Mouse (Mus musculus): ENCODE data around the gene Atrnl1. TPM values are rescaled to one million over a fixed set of nuclear protein-coding genes. Genes with fewer than 3 reads are reported as not detected.

Atrnl1 gene
- polyA plus RNA-seq, 1 experiment from 2014 or later, result 5.0 TPM

DNA sequence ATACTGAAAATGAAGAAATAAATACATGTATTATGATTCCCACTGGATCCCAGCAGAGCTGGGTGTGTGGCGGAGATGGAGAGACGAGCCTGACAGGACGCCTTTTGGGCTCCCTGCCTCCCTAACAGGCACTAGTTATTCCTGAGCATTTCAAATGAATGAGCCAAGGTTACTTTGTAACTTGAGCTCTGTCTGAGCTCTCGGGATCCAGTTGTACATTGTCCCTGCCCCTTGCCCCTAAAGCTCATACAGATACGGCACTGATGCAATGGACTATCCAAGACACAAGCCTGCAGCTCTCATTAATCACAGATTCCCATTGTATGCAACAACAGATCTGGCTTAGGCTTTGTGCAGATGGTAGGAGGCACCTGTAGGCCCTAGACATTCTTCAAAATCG, 464.4 kb downstream of the Atrnl1 start:
- H3K27ac ChIP-seq (ENCODE audit: low read depth, low read length), result no peak overlapping the region
- H3K9me3 ChIP-seq (ENCODE audit: control insufficient read depth, low read length), result no peaks in the 10 kb centered on the region
- no peaks in the 10 kb centered on the region for H3K36me3 ChIP-seq (ENCODE audit: control insufficient read depth, insufficient read depth, low read length)
- 0 out of 2 replicates have a peak, but pooled peaks cover 4% of the 10 kb centered on the region for H3K4me1 ChIP-seq (replicated peaks; ENCODE audit: control insufficient read depth, insufficient read depth, low read length)
- 56% methylated on average over 6 of the region's 6 CpGs for WGBS
- no peaks in the 10 kb centered on the region for H3K27me3 ChIP-seq (ENCODE audit: control insufficient read depth, insufficient read depth, low read length)
- no peak overlapping the region for H3K4me2 ChIP-seq (ENCODE audit: low read depth, low read length, severe bottlenecking)
- no peak overlapping the region for H3K9ac ChIP-seq (ENCODE audit: low read length)
- ATAC-seq (replicated peaks; ENCODE audit: low FRiP score) (no peak), DNase-seq (ENCODE audit: low spot score) (no peak)
- H3K4me3 ChIP-seq (ENCODE audit: low read depth, low read length), result no peak overlapping the region

DNA sequence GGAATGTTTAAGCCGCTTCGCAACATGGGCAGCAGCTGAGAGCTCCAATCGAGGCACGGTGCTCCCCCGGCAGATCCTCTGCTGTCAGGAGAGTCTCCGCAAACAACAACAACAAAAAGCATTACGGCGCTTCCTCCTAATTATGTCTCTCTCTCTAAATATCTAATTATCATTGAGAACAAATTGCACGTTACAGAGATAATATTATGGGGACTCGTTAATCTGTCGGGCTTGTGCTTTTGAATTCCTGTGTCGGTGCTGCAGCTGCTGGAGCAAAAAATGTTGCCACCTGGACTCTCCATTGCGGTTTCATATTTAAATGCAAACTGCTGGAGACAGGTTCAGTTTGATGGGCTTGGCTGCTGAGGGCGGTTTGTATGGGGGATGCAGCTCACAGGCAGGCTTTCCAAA, 466.1 kb downstream of the Atrnl1 start:
- Histone ChIP-seq H3K4me3 (ENCODE audit: low read depth, low read length) (no peak overlapping the region), H3K4me2 (ENCODE audit: low read depth, low read length, severe bottlenecking) (no peak overlapping the region), H3K27ac (ENCODE audit: low read depth, low read length) (no peak overlapping the region; the same call in 1 of the 2 replicates), H3K9me3 (ENCODE audit: control insufficient read depth, low read length) (no peaks in the 10 kb centered on the region), H3K4me1 (replicated peaks; ENCODE audit: control insufficient read depth, insufficient read depth, low read length) (0 out of 2 replicates have a peak, but pooled peaks cover 4% of the 10 kb centered on the region), H3K9ac (ENCODE audit: low read length) (no peak overlapping the region), H3K36me3 (ENCODE audit: control insufficient read depth, insufficient read depth, low read length) (no peaks in the 10 kb centered on the region), H3K27me3 (ENCODE audit: control insufficient read depth, insufficient read depth, low read length) (no peaks in the 10 kb centered on the region)
- no peak for DNase-seq (ENCODE audit: low spot score)
- 48% methylated on average over 14 of the region's 14 CpGs for WGBS
- ATAC-seq (replicated peaks; ENCODE audit: low FRiP score), result no peak

DNA sequence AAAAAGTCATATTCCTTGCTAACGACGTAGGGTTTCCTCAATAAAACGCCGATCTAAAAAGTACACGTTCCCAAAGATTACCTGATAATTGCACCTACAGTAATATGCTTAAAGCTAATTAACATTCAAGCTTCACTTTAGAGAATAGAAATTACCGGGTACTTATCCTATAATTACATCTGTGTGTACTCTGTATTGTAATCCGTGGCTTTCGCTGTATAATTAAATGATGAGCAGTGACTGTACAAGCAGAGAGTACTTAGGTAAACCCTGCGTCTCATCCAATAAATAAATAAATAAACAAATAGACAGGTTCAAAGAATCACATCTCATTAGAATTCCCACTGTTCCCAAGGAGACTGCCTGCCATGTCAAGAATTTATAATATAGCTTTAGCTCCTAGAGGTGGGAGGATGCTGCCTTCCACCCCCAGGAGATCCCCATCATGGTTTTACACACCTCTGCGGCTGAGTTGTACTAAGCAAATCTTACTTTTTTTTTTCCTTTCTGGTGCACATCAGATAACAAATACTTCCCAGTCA, 466.8 kb downstream of the Atrnl1 start:
- 70% methylated on average over 10 of the region's 10 CpGs for WGBS
- no peak overlapping the region for H3K9ac ChIP-seq (ENCODE audit: low read length)
- no peak for ATAC-seq (replicated peaks; ENCODE audit: low FRiP score)

DNA sequence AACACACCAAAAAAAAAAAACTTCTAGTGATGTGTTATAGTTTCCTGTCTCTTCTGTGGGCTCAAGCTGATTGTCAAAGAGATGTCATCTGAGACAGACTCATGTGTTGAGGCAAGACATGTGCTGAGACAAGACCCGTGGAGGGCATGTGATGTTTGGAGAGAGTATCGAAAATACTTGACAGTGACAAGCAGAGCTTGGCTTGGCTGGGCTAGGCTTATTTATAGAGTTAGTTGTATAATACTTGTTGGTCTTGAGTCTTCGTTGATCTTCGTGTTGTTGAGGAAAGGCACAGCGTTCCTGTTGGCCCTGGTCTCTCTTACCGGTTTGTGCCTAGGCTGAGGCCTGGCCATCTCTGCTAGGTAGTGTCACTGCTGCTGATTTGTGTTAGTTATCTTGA, 469.3 kb downstream of the Atrnl1 start:
- WGBS, result 98% methylated on average over 6 of the region's 6 CpGs
- H3K4me1 ChIP-seq (replicated peaks; ENCODE audit: control insufficient read depth, insufficient read depth, low read length), result 0 out of 2 replicates have a peak, but pooled peaks cover 4% of the 10 kb centered on the region
- ATAC-seq (replicated peaks; ENCODE audit: low FRiP score) (no peak), DNase-seq (ENCODE audit: low spot score) (no peak)
- H3K4me3 ChIP-seq (ENCODE audit: low read depth, low read length), result no peak overlapping the region
- no peak overlapping the region for H3K9ac ChIP-seq (ENCODE audit: low read length)
- no peaks in the 10 kb centered on the region for H3K9me3 ChIP-seq (ENCODE audit: control insufficient read depth, low read length)
- no peak overlapping the region for H3K4me2 ChIP-seq (ENCODE audit: low read depth, low read length, severe bottlenecking)
- H3K36me3 ChIP-seq (ENCODE audit: control insufficient read depth, insufficient read depth, low read length), result no peaks in the 10 kb centered on the region
- H3K27me3 ChIP-seq (ENCODE audit: control insufficient read depth, insufficient read depth, low read length), result no peaks in the 10 kb centered on the region
- no peak overlapping the region for H3K27ac ChIP-seq (ENCODE audit: low read depth, low read length)

More for the DNA sequence above, 466.8 kb downstream of the Atrnl1 start:
- Histone ChIP-seq H3K4me3 (ENCODE audit: low read depth, low read length) (no peak overlapping the region), H3K36me3 (ENCODE audit: control insufficient read depth, insufficient read depth, low read length) (no peaks in the 10 kb centered on the region), H3K4me2 (ENCODE audit: low read depth, low read length, severe bottlenecking) (no peak overlapping the region), H3K4me1 (replicated peaks; ENCODE audit: control insufficient read depth, insufficient read depth, low read length) (0 out of 2 replicates have a peak, but pooled peaks cover 4% of the 10 kb centered on the region), H3K27me3 (ENCODE audit: control insufficient read depth, insufficient read depth, low read length) (no peaks in the 10 kb centered on the region), H3K27ac (ENCODE audit: low read depth, low read length) (no peak overlapping the region), H3K9me3 (ENCODE audit: control insufficient read depth, low read length) (no peaks in the 10 kb centered on the region)
- DNase-seq (ENCODE audit: low spot score), result no peak

- DNase-seq (ENCODE audit: low spot score) (no peak), ATAC-seq (replicated peaks; ENCODE audit: low FRiP score) (no peak)
- Histone ChIP-seq H3K4me2 (ENCODE audit: low read depth, low read length, severe bottlenecking) (no peak overlapping the region), H3K4me1 (replicated peaks; ENCODE audit: control insufficient read depth, insufficient read depth, low read length) (no peaks in the 10 kb centered on the region), H3K4me3 (ENCODE audit: low read depth, low read length) (no peak overlapping the region), H3K27ac (ENCODE audit: low read depth, low read length) (no peak overlapping the region), H3K9me3 (ENCODE audit: control insufficient read depth, low read length) (no peaks in the 10 kb centered on the region), H3K36me3 (ENCODE audit: control insufficient read depth, insufficient read depth, low read length) (no peaks in the 10 kb centered on the region), H3K9ac (ENCODE audit: low read length) (no peak overlapping the region), H3K27me3 (ENCODE audit: control insufficient read depth, insufficient read depth, low read length) (no peaks in the 10 kb centered on the region)
- 97% methylated on average over 19 of the region's 19 CpGs for WGBS
These were observed 471.9 kb downstream of the Atrnl1 start for GRCm38 (mm10) chr19:58082751-58083150.

- Histone ChIP-seq H3K4me2 (ENCODE audit: low read depth, low read length, severe bottlenecking) (no peak overlapping the region), H3K27me3 (ENCODE audit: control insufficient read depth, insufficient read depth, low read length) (no peaks in the 10 kb centered on the region), H3K27ac (ENCODE audit: low read depth, low read length) (no peak overlapping the region), H3K9ac (ENCODE audit: low read length) (no peak overlapping the region), H3K36me3 (ENCODE audit: control insufficient read depth, insufficient read depth, low read length) (no peaks in the 10 kb centered on the region), H3K9me3 (ENCODE audit: control insufficient read depth, low read length) (no peaks in the 10 kb centered on the region), H3K4me1 (replicated peaks; ENCODE audit: control insufficient read depth, insufficient read depth, low read length) (no peaks in the 10 kb centered on the region), H3K4me3 (ENCODE audit: low read depth, low read length) (no peak overlapping the region)
- 86% methylated on average over 14 of the region's 14 CpGs for WGBS
- ATAC-seq (replicated peaks; ENCODE audit: low FRiP score), result no peak
- DNase-seq (ENCODE audit: low spot score), result no peak
These were observed 474.0 kb downstream of the Atrnl1 start for GRCm38 (mm10) chr19:58084826-58085225.

DNA sequence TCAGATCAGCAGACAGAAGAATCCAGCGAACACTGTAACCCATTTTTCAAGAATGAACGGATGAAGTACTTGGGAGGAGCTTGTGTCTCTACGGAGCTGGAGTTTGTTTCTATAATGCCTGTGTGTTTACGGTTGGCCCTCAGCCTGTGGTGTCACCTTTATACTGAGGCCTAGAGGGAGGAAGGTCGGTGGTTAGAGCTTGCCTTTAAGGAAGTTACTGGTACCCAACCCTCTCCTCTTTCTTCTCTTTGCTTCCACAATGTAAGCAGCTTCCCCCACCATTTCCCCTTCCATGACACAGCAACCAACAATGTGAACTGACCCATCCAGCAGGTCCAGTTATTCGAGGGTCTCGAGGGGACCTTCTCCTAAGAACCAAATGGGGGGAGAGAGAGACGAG, 475.9 kb downstream of the Atrnl1 start:
- Histone ChIP-seq H3K27me3 (ENCODE audit: control insufficient read depth, insufficient read depth, low read length) (no peaks in the 10 kb centered on the region), H3K4me2 (ENCODE audit: low read depth, low read length, severe bottlenecking) (no peak overlapping the region), H3K36me3 (ENCODE audit: control insufficient read depth, insufficient read depth, low read length) (no peaks in the 10 kb centered on the region), H3K27ac (ENCODE audit: low read depth, low read length) (no peak overlapping the region), H3K4me3 (ENCODE audit: low read depth, low read length) (no peak overlapping the region), H3K4me1 (replicated peaks; ENCODE audit: control insufficient read depth, insufficient read depth, low read length) (no peaks in the 10 kb centered on the region), H3K9ac (ENCODE audit: low read length) (no peak overlapping the region), H3K9me3 (ENCODE audit: control insufficient read depth, low read length) (no peaks in the 10 kb centered on the region)
- ATAC-seq (replicated peaks; ENCODE audit: low FRiP score), result no peak
- no peak for DNase-seq (ENCODE audit: low spot score)
- 95% methylated on average over 8 of the region's 8 CpGs for WGBS

GRCm38 (mm10) chr19:58087901-58088300, 477.1 kb downstream of the Atrnl1 start:
- Histone ChIP-seq H3K27me3 (ENCODE audit: control insufficient read depth, insufficient read depth, low read length) (no peaks in the 10 kb centered on the region), H3K27ac (ENCODE audit: low read depth, low read length) (no peak overlapping the region), H3K9me3 (ENCODE audit: control insufficient read depth, low read length) (no peaks in the 10 kb centered on the region), H3K9ac (ENCODE audit: low read length) (no peak overlapping the region), H3K4me1 (replicated peaks; ENCODE audit: control insufficient read depth, insufficient read depth, low read length) (no peaks in the 10 kb centered on the region), H3K36me3 (ENCODE audit: control insufficient read depth, insufficient read depth, low read length) (no peaks in the 10 kb centered on the region), H3K4me3 (ENCODE audit: low read depth, low read length) (no peak overlapping the region), H3K4me2 (ENCODE audit: low read depth, low read length, severe bottlenecking) (no peak overlapping the region)
- no peak for ATAC-seq (replicated peaks; ENCODE audit: low FRiP score)
- no peak for DNase-seq (ENCODE audit: low spot score)
- 79% methylated on average over 1 of the region's 1 CpGs for WGBS

DNA sequence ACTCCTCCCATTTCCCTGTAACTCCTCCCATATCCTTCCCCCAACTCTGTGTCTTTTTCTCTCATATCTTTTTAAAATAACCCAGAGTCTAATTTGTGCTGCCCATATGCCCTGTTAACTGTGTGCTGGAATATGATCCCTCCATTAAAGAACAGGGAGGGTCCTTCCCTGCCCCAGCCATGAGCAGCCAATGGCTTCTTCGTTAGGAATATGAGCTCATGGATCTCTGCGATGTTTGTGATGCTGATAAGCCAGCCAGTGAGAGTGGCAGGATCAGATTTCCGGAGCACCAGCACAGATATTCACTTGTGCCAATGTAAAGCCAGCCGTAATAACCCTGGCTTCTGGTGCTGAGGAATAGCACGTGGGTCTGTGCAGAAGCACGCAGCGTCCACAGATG, 477.6 kb downstream of the Atrnl1 start:
- Histone ChIP-seq H3K9me3 (ENCODE audit: control insufficient read depth, low read length) (no peaks in the 10 kb centered on the region), H3K27me3 (ENCODE audit: control insufficient read depth, insufficient read depth, low read length) (no peaks in the 10 kb centered on the region), H3K4me1 (replicated peaks; ENCODE audit: control insufficient read depth, insufficient read depth, low read length) (no peaks in the 10 kb centered on the region), H3K4me2 (ENCODE audit: low read depth, low read length, severe bottlenecking) (no peak overlapping the region), H3K9ac (ENCODE audit: low read length) (no peak overlapping the region), H3K27ac (ENCODE audit: low read depth, low read length) (no peak overlapping the region), H3K4me3 (ENCODE audit: low read depth, low read length) (no peak overlapping the region), H3K36me3 (ENCODE audit: control insufficient read depth, insufficient read depth, low read length) (no peaks in the 10 kb centered on the region)
- no peak for DNase-seq (ENCODE audit: low spot score)
- 72% methylated on average over 7 of the region's 7 CpGs for WGBS
- no peak for ATAC-seq (replicated peaks; ENCODE audit: low FRiP score)

All from forebrain, embryonic 11.5 days (tissue).